Mouse (Mus musculus) limb, embryonic 13.5 days (tissue): Measurements from ENCODE around the gene Mylk4. TPM values are rescaled to one million over a fixed set of nuclear protein-coding genes. Genes with fewer than 3 reads are reported as not detected.

ENCODE experiments used
- ATAC-seq: fragments of 200-750 bp; cut with Nextera tagmentation; 2 replicates; pipeline ENCODE4 v1.8.0; 2017; ENCODE audit warnings: low read depth, moderate number of reproducible peaks, moderate TSS enrichment; ENCODE audit not compliant: low FRiP score
- H3K27ac ChIP-seq: fragments of 300-500 bp; sonication (generic); 2 replicates; pipeline ENCODE4 v1.5.1; 2015; ENCODE audit warnings: inconsistent platforms, mild to moderate bottlenecking, moderate library complexity
- H3K27me3 ChIP-seq: fragments of 300-500 bp; sonication (generic); 2 replicates; pipeline ENCODE4 v1.6.1; 2015; ENCODE audit warnings: mild to moderate bottlenecking, inconsistent platforms
- H3K36me3 ChIP-seq: fragments of 300-500 bp; sonication (generic); 2 replicates; pipeline ENCODE4 v1.6.1; 2015; ENCODE audit warnings: inconsistent platforms, mild to moderate bottlenecking, moderate library complexity
- H3K4me1 ChIP-seq: fragments of 300-500 bp; sonication (generic); 2 replicates; pipeline ENCODE4 v1.6.1; 2015; ENCODE audit warnings: inconsistent platforms
- H3K4me2 ChIP-seq: fragments of 300-500 bp; sonication (generic); replicated peaks from 2 replicates; pipeline ENCODE4 v1.6.1; 2015; ENCODE audit warnings: inconsistent platforms, mild to moderate bottlenecking, moderate library complexity
- H3K4me3 ChIP-seq: fragments of 300-500 bp; sonication (generic); 2 replicates; pipeline ENCODE4 v1.5.1; 2015; ENCODE audit warnings: moderate library complexity, mild to moderate bottlenecking, inconsistent platforms
- H3K9ac ChIP-seq: fragments of 300-500 bp; sonication (generic); 2 replicates; pipeline ENCODE4 v1.6.1; 2015; ENCODE audit warnings: mild to moderate bottlenecking, inconsistent platforms
- H3K9me3 ChIP-seq: fragments of 300-500 bp; sonication (generic); 2 replicates; pipeline ENCODE4 v1.6.1; 2016; ENCODE audit warnings: inconsistent platforms
- WGBS: fragments of 180-500 bp; shearing (Covaris S2); methylation state at CpG from one replicate; pipeline ENCODE4 v1.1.7; 2015; 5-methylcytosine and 5-hydroxymethylcytosine counted together
- polyA plus RNA-seq: library from polyadenylated mRNA; unstranded; fragments of >200 nt; fragmentation: Nextera tagmentation; extraction: Ambion mirVana; gene quantifications from 2 replicates; pipeline ENCODE4 v1.2.1, GENCODE M21; 2015

The Mylk4 gene
- polyA plus RNA-seq, 1 experiment from 2014 or later = 4.7 TPM

- H3K36me3 ChIP-seq = no peaks in the 10 kb centered on the region
- WGBS = 90% methylated on average over 5 of the region's 5 CpGs
- no peak overlapping the region for H3K4me2 ChIP-seq
- no peak overlapping the region for H3K9ac ChIP-seq
- H3K4me1 ChIP-seq = peaks cover 5% of the 10 kb centered on the region
- peak overlapping the region; percentile 33; the same call in 1 of the 2 replicates for H3K27ac ChIP-seq
- no peak overlapping the region for H3K4me3 ChIP-seq
- no peaks in the 10 kb centered on the region for H3K9me3 ChIP-seq
- H3K27me3 ChIP-seq = no peaks in the 10 kb centered on the region
- no peak for ATAC-seq
These were observed 124.5 kb downstream of the Mylk4 start for GRCm38 (mm10) chr13:32659271-32659670.

- H3K9me3 ChIP-seq = no peaks in the 10 kb centered on the region
- H3K4me1 ChIP-seq = peaks cover 5% of the 10 kb centered on the region
- H3K4me2 ChIP-seq = no peak overlapping the region
- 92% methylated on average over 2 of the region's 2 CpGs for WGBS
- H3K36me3 ChIP-seq = no peaks in the 10 kb centered on the region
- H3K9ac ChIP-seq = no peak overlapping the region
- no peak for ATAC-seq
- H3K27me3 ChIP-seq = no peaks in the 10 kb centered on the region
- no peak overlapping the region for H3K4me3 ChIP-seq
- H3K27ac ChIP-seq = no peak overlapping the region
These were observed 126.2 kb downstream of the Mylk4 start for GRCm38 (mm10) chr13:32657583-32657982.

Other genes with a start within 250 kb of the Mylk4 start
- 23.7 and 24.1 TPM in 2 replicates for gene Wrnip1, start 18.1 kb upstream of the Mylk4 start, polyA plus RNA-seq
- not detected in 2 replicates for gene D930007J09Rik, start 18.9 kb upstream of the Mylk4 start, polyA plus RNA-seq
- gene Serpinb1a, start 67.2 kb upstream of the Mylk4 start, polyA plus RNA-seq = 5.4 and 7.0 TPM in 2 replicates
- not detected in 2 replicates for gene Serpinb1c, start 114.3 kb upstream of the Mylk4 start, polyA plus RNA-seq
- 0.86 and 0.92 TPM in 2 replicates for gene Serpinb6b, start 181.3 kb upstream of the Mylk4 start, polyA plus RNA-seq
- gene Serpinb9, start 219.3 kb upstream of the Mylk4 start, polyA plus RNA-seq = 3.1 and 3.3 TPM in 2 replicates
- gene Serpinb9b, start 243.5 kb upstream of the Mylk4 start, polyA plus RNA-seq = not detected in 2 replicates